Mouse (Mus musculus) T-helper 2 cell (primary cell): ENCODE data around the gene Dcdc2b.

Source experiments
- in situ Hi-C: fragments of 300-600 bp; cut with MboI, MseI; formaldehyde crosslinking; loops from one replicate; pipeline ENCODE4 v1.15.1; 2025; ENCODE audit warnings: high pct_unique_total_duplicates

Gene Dcdc2b

DNA sequence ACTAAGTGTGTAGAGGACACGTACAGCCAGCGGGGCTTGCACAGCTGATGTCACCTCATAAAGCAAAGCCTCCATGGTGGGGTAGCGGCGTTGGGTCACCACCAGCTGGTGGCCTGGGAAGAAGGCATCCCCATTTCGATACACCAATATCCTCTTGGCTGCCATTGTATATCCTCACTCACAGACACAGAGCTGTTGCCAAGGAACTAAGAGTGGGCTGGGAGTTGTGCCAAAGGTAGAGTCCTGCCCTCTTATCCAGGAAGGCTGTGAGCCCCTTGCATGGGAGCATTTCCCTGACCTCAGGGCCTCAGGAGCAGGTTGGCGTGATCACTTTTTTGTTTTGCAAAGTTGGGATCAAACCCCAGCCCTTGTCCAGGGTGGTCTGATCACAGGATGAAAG, at the start of gene Dcdc2b:
Gene Dcdc2b (minus strand): TSS at position 165 of the 400 bp plus-strand sequence.
- in situ Hi-C loops = no loop called here

DNA sequence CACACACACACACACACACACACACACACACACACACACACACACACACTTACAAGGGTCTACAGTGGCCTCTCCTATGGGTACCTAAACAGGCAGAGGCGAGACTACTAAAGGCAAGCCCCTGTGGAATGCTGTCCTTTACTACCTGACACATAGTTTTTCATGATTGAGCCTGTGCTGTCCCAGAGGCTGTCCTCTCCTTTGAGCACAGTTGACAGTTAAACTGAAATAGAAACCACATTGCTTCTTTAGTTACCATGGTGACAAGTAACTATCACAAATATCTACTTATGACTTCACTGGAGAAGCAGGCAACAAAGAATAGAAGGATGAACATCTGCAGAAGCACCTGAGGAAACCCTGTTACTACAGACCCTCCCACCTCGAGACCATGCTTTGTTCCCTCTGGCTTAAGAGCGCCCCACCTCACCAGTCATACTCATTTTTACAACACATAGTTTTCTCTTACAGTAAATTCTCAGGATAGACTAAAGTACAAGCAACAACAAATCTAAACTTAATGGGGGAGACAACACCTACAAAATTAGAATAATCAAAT, 48.3 kb upstream of the Dcdc2b start:
- in situ Hi-C loops = loop anchor here (25.0 kb wide), 1 partner anchor 700 kb away; the partner anchor contains the start of genes Snrnp40 and Zcchc17

DNA sequence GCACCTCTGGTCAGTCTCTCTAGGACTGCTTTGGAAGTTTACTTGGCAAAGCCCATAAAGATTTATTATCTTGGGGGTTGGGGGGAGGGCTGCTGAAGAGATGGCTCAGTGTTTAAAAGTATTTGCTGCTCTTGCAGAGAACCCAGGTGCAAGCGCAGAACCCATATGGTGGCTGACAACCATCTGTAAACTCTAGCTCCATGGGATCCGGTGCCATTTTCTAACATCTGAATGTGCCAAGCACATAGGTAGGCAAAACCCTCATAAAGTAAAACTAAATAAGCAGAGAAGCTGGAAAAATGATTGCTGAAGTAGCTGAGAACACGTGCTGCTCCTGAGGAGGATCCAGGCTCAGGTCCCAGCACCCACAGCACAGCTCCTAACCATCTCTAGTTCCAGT, 47.5 kb upstream of the Dcdc2b start:
- in situ Hi-C loops = loop anchor here (25.0 kb wide), 1 partner anchor 701 kb away; the partner anchor contains the start of genes Snrnp40 and Zcchc17

DNA sequence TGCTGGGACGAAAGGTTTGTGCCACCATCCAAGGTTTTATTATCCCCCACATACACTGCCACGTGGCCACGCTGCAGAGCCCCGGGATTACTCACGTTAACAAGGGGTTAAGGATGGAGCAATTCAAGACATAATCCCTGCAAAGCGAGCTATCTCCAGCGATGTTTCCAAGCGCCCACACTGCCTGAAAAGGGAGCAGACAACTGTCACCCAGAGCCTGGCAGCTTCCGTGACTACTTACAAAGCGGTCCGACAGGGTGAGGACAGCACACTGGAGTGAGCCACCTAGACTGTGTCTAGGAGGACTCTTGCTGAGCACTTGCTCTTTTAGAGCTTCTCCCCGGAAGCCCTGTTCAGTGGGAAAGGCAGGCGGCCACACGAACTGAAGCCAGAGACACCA, 40.7 kb upstream of the Dcdc2b start:
- in situ Hi-C loops = loop anchor here (25.0 kb wide), 1 partner anchor 708 kb away; the partner anchor contains the start of genes Snrnp40 and Zcchc17

DNA sequence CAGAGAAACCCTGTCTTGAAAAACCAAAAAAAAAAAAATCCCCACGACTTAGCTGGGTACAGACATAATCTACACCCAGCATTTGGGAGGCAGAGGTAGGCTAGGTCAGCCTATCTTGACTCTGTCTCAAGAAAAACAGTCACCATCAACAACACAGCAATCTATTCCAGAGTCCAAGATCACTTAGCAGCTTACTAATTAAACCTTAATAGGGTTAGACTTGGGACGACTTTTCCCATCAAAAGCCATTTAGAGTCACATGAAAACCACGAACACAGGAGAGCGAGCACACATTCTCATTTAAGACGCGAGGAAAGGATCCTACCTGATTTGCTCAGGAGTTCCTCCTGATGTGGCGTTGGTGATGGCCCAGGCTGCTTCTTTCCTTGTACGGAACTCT, 36.3 kb upstream of the Dcdc2b start:
- in situ Hi-C loops = loop anchor here (25.0 kb wide), 1 partner anchor 712 kb away; the partner anchor contains the start of genes Snrnp40 and Zcchc17

DNA sequence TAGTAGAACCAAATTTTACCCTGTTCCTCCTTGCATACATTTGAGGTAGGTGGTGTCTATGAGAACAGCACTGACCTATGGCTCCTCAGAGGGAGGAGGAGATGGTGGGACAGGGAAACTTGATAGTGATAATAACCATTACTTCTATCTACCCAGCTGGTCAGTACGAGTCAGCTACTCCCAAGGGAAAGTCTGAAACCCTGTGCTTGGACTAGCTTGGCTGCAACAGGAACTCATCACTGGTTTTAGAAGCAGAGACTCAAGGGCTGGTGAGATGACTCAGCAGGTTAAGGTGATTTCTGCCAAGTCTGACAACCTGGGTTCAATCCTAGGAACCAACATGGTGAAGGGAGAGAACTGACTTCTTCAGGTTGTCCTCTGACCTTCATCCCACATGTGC, 34.6 kb upstream of the Dcdc2b start:
- in situ Hi-C loops = no loop called here

DNA sequence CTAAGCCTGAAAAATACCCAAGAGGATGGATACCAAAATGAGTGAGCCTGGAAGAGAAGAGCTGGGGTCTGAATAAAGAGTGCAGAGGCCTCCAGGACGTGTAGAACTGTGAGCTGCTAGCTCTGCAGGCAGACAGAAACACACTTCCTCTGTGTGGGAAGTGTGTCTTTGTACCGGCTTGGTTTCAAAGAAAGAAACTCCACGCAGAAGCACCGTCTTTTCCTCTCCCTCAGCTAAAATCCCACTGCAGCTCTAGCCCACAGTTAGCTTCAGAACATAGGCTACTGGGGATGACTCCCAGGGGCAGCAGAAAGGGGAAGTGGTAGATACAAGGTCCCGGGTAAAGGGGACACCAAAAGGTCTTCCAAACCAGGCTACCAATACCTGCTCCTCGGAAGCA, 31.1 kb upstream of the Dcdc2b start:
- in situ Hi-C loops = no loop called here

DNA sequence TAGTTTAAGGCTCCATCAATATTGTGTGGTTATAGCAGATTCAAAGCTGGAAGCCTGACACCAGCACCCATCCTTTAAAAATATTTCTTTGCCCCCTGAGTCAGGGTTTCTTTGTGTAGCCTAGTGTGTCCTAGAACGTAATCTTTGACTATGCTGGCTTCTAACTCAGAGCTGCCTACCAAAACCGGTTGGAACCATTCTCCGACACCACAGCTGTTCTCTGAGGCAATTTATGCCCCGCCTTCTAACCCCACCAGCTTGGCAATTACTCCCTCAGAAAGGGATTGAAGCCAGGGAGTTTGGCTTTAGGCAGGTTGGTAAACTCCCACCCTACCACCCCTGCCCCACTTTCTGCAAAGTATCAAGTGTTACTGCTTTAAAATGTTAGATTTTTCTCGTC, 27.7 kb upstream of the Dcdc2b start:
- in situ Hi-C loops = no loop called here

DNA sequence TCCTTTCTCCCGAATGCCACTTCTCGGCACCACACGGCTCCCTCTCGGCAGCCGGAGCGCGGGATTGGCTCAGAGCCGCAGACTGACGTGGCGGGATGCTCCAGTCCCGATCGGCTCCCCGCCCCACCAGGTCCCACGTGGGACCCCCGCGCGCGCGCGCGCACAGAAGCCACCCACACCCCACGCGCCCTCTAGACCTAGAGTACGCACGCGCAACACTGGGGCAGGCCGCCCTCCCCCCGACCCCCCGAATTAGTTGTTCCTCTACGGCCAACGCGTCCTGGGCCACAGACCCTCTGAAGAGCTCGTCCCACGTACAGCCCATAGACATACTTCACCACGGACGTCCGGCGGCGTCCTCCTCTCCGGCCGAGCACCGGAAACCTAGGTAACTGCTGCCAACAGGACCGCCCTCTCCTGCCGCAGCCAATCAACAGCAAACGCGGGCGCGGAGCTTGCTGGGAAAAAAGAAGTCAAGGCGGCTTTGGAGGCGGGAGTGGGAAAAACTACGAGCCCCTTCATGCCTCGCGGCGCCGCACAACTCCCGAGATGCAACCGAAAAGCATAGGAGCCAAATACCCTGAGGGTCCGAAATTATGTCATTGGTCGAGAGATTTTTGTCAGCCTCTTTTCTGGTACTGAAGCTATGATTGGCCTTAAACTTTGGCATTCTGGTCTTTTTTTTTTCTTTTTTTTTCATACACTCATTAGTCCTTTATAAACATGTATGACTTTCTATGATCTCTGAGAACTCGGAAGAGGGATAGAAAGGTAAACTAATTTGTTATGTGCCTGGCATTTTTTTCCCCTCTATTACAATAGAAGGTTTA, 26.8 kb upstream of the Dcdc2b start, which contains the start of gene Txlna:
Gene Txlna (minus strand): TSS at position 428 of the 830 bp plus-strand sequence.
- in situ Hi-C loops = no loop called here

DNA sequence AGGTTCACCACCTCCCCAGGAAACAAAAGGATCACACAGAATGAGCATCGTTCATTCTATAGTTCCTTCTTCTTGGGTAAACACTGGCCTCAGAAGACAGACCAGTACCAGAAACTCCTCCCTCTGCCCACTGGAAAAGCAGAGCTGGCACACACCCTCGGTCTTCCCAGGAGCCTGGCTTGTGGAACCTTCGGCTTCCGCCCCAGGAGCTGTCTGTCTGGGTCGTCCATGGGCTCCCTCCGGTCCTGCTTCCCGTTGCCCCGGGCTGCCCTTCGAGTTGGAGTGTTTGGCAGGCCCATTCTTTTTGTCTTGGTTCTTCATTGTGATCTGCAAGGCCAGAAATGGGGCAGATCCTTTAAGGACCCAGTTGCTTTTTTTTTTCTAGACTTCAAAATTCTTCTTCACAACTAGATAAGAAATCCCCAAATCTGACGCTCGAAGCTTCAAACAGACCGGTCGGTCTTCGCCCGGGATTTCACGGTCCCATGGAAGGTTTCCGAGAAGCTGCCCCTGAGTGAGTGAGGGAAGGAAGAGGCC, 26.1 kb upstream of the Dcdc2b start:
- in situ Hi-C loops = no loop called here

DNA sequence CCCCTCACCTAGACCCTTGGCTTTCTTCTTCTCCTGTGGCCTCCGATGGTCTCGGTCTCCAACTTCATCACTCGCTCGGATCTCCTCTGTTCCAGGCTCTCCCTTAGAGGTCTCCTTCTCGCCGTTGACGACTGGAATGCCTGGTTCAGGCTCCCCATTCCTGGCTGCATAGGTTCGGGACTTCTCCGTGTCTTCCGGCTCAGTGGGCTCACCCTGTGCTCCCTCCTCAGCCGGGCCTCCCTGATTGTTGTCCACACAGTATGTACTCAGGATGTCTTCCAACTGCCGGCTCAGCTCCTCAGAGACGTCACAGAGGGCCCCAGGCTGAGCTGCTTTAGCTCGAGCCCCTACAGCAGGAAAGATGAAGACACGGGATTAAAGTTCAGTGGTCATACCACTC, 25.2 kb upstream of the Dcdc2b start:
- in situ Hi-C loops = no loop called here

DNA sequence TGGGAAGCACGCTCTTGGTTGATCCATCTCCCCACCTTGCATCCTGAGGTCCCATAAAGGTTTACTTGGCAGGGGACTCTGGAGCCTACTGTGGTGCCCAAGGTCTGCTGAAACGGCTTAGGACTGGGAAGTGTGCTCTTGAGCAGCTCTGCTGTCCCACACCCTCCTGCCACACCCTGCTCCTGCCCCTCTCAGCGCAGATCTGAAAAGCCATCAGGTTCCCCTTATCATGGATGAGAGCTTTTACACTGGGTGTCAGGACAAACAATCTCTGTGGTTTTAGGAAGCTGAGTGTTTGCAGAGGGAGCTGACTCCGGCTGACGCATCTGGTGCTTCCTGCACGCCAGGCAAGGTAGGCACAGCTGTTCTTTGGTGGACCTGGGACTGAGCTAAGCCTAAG, 19.8 kb upstream of the Dcdc2b start:
- in situ Hi-C loops = loop anchor here (5.0 kb wide), 1 partner anchor 93 kb away; no protein-coding TSS in a partner anchor

DNA sequence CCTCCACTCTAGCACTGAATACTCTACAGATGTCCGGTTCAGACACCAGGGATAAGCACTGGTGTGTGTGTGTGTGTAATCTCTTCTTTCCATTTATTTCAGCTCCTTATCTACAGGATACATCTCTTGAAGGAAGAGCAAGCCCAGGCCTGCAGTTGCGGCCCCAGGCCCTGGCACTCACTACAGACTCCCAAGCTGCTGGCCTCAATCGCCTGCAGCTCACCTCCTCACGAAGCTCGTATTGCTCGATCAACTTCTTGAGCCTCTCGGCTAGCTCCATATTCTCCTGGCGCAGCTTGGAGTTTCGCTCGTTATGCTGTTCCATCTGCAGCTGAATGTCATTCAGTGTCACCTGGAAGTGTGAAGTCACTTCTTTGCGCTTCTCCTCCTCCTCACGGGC, 17.8 kb upstream of the Dcdc2b start:
- in situ Hi-C loops = loop anchor here (5.0 kb wide), 1 partner anchor 95 kb away; no protein-coding TSS in a partner anchor

DNA sequence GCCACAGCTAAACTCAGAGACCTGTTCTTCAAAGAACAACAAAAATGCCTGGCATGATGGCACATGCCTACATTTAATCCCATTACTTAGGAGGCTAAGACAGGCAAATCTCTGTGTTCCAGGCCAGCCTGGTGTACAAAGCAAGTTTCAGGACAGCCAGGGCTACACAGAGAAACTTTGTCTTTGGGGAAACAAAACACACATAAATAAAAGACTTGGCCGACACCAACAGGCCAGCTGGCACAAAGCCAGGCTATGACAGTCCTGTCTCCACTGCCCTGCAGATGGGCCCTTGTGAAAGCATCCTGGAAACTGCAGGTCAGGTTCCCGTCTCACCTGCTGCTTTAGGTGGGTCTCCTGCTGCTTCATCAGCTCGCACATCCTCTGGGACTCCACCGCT, 16.9 kb upstream of the Dcdc2b start:
- in situ Hi-C loops = loop anchor here (5.0 kb wide), 1 partner anchor 96 kb away; no protein-coding TSS in a partner anchor

DNA sequence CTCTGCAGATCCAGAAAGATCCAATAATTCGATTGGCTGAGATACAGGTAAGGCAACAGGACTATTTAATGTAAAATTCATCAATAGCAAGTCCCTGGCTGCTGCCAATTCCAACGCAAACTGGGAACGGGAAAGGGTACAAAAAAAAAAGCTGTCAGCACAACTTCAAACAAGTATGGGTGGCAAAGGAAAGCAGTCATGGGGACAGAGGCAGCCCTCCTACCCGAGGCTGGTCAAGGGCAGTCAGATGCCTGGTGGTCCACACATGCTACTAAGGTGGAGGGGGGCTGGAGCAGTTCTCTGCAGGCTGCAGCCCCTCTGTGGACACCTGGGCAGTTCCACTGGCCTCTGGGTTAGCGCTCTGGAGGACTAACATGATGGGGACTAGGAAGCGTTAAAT, 12.0 kb upstream of the Dcdc2b start:
- in situ Hi-C loops = no loop called here

DNA sequence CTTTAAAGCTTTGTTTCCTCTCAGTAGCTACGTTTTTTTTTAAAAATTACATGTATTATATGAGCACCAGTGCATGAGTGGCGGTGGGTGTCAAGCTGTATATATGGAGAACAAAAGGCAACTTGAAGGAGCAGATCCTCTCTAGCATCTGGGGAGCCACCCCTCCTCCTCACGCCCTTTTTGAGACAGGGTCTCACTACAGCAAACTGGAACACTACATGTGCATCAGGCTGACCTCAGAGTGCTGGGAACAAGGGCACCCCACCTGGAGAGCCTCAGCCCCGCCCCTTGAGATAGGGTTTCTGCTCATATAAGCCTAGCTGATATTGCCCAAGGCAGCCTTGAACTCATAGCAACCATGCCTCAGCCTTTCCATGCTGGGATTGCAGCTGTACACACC, 11.4 kb upstream of the Dcdc2b start:
- in situ Hi-C loops = no loop called here

DNA sequence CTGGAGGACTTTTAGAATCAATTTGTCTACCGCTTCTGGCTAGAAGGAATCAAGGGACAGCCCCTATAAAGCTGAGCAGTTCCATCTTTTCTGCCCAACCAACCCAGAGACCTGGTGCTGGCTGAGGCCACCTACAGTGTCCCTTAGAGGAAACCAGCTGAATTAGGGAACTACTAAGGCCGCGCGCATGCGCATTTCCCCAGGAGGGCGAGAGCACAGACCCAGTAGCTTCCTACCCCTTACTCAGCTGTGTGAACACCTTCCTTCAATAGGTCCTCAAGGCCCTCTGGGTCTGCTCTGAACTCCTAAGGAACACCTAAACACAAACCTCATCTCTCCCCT, 10.9 kb upstream of the Dcdc2b start:
- in situ Hi-C loops = no loop called here

DNA sequence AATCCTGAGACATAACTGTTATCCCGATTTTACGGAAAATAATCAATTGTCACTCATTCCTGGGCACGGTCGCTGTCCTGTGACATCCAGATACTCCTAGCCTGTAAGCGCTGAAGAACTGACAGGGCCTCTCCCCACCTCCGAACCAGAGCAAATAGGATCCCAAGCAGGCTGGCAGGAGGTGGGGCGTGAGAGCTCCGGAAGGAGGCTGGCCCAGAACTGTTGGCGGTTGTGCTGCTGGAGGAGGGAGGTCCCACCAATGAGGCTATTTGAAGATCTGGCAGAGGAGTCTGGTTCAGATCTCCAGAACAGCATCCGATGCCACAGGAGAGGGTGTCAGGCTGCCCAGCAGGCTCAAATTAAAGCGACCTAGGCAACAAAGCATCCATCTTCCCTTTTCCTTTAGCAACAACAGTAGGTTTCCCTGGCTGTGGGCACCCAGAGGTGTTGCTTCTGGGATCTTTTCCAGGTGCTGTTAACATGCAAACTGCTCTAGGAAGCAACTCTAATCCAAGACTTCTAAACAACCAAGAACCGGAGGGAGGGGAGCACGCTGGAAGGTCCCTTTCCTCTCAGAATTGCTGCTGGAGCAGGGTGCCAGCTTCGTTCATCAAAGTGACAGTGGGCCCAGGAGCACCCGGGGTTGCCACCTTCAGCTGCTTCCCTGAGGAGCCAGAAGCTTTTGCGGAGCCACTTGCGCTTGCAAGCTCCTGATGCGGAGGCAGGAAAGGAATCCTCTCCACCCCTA, 10.4 kb upstream of the Dcdc2b start:
- in situ Hi-C loops = loop anchor here (5.0 kb wide), 1 partner anchor 67 kb away; no protein-coding TSS in a partner anchor

DNA sequence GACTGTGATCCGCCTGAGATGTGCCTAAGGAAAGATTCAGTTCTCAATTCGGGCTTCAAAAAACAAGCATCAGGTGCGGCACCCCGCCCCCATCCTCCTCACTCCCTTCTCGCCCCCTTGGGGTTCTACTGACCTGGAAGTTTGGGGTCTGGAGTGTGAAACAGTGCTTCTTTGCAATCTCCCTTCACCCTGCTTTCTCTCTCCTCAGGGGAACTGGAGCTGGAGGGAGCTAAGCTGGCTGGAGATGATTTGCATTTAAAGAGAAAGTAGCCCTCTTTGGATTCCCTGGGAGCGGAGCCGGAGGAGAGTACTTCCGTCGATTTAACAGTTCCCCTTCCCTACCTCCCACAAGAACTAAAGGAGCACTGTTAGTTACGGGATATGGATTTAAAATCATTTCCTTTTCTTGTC, 9.6 kb upstream of the Dcdc2b start, which contains the start of gene Ccdc28b:
Gene Ccdc28b (minus strand): TSS at position 267 of the 411 bp plus-strand sequence.
- in situ Hi-C loops = loop anchor here (5.0 kb wide), 1 partner anchor 66 kb away; no protein-coding TSS in a partner anchor

DNA sequence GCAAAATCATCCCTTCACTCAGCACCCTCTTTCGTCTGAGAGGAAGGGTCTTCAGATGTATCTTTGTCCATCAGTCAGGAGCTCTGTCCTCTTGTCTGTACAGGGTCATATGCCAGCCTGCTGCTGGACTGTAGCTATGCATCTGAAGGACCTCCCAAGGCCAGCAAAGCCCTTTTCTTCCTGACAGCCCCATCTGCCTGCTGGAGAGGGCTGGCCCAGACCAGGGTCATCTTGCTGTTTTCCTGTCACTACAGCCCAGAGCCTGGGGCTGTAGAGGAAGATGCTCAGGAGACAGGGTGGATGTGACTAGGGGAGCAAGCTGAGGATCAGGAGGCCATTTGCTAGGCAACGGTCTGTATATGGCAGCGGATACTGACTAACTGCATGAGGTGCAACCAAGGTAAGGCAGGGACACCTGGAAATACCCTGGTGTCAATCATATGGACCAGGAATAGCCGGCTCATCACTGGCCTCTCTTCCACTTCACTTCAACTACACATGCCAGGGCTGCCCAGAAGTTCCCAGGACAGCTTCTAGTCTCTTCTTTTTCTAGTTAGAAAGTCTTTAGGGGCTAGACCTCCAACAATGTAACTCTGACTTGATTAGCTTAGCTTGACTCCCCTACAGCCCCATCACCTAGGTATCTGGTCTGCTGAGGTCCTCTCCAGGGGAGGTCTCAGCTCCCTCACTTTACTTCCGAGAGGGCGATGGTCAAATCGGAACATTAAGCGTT, 8.9 kb upstream of the Dcdc2b start:
- in situ Hi-C loops = loop anchor here (5.0 kb wide), 1 partner anchor 66 kb away; no protein-coding TSS in a partner anchor
